Mouse (Mus musculus) cerebellum, adult 9-10 months (tissue): ENCODE data around the gene C2.
"Not testable (repeated sequence)": the region's sequence is repeated elsewhere in the genome, so short reads cannot be mapped to it uniquely, and the experiment has no call there.

Experiments
- DNase-seq: peaks from one replicate; pipeline ENCODE4 v3.0.0; 2022

Gene C2

GRCm38 (mm10) chr17:34902895-34903294 lies 4.8 kb upstream of the C2 start:
- no peak for DNase-seq

- not testable (repeated sequence) for DNase-seq
Observed at GRCm38 (mm10) chr17:34901948-34902347, 3.9 kb upstream of the C2 start.

GRCm38 (mm10) chr17:34900826-34901225 lies 2.8 kb upstream of the C2 start:
- not testable (repeated sequence) for DNase-seq

- no peak for DNase-seq
Observed at GRCm38 (mm10) chr17:34899890-34900243, 1.8 kb upstream of the C2 start.

- peak; percentile 63 for DNase-seq
Observed at GRCm38 (mm10) chr17:34899053-34899889, 1.2 kb upstream of the C2 start.

- no peak for DNase-seq
Observed at GRCm38 (mm10) chr17:34898706-34899052, 614 bp upstream of the C2 start.

- peak; percentile 78 for DNase-seq
Observed at GRCm38 (mm10) chr17:34897373-34898159, 499 bp downstream of the C2 start.

GRCm38 (mm10) chr17:34896366-34896765 lies 1.7 kb downstream of the C2 start:
- peak; percentile 53 for DNase-seq

GRCm38 (mm10) chr17:34895724-34896123 lies 2.3 kb downstream of the C2 start:
- DNase-seq = no peak

- DNase-seq = peak; percentile 76
Observed at GRCm38 (mm10) chr17:34894801-34895530, 3.1 kb downstream of the C2 start.

GRCm38 (mm10) chr17:34894074-34894597 lies 3.9 kb downstream of the C2 start:
- DNase-seq = peak; percentile 93

GRCm38 (mm10) chr17:34893072-34893824 lies 4.8 kb downstream of the C2 start:
- DNase-seq = peak; percentile 62

GRCm38 (mm10) chr17:34891377-34891776 lies 6.7 kb downstream of the C2 start:
- DNase-seq = no peak

- no peak for DNase-seq
Observed at GRCm38 (mm10) chr17:34890074-34890743, 7.9 kb downstream of the C2 start.

GRCm38 (mm10) chr17:34887942-34888341 lies 10.1 kb downstream of the C2 start:
- DNase-seq = no peak

- no peak for DNase-seq
Observed at GRCm38 (mm10) chr17:34885615-34886014, 12.4 kb downstream of the C2 start.

- no peak for DNase-seq
Observed at GRCm38 (mm10) chr17:34884704-34885103, 13.4 kb downstream of the C2 start.

GRCm38 (mm10) chr17:34883332-34883731 lies 14.7 kb downstream of the C2 start:
- no peak for DNase-seq

- DNase-seq = no peak
Observed at GRCm38 (mm10) chr17:34881683-34882310, 16.3 kb downstream of the C2 start, which contains the start of gene Gm20547. Gene Gm20547, minus strand, starts transcription at chr17:34882042.

GRCm38 (mm10) chr17:34881166-34881565 lies 16.9 kb downstream of the C2 start:
- no peak for DNase-seq

- DNase-seq = no peak
Observed at GRCm38 (mm10) chr17:34879336-34879879, 18.7 kb downstream of the C2 start, which contains the start of gene Zbtb12. Gene Zbtb12, plus strand, starts transcription at chr17:34879483.
